Mouse (Mus musculus) stomach, embryonic 15.5 days (tissue): Measurements from ENCODE around the gene Capn9. TPM values are rescaled to one million over a fixed set of nuclear protein-coding genes. Genes with fewer than 3 reads are reported as not detected.

Experiments used
- ATAC-seq: fragments of 200-750 bp; cut with Nextera tagmentation; 2 replicates; pipeline ENCODE4 v1.8.0; 2017; ENCODE audit warnings: low read depth, moderate number of reproducible peaks, moderate TSS enrichment; ENCODE audit not compliant: insufficient read depth, low FRiP score
- H3K27ac ChIP-seq: fragments of 300-500 bp; sonication (generic); 2 replicates; pipeline ENCODE4 v1.5.1; 2015; ENCODE audit warnings: mild to moderate bottlenecking, inconsistent platforms
- H3K27me3 ChIP-seq: fragments of 300-500 bp; sonication (generic); replicated peaks from 2 replicates; pipeline ENCODE4 v1.6.1; 2015; ENCODE audit warnings: inconsistent platforms
- H3K36me3 ChIP-seq: fragments of 300-500 bp; sonication (generic); 2 replicates; pipeline ENCODE4 v1.6.1; 2015; ENCODE audit warnings: inconsistent platforms
- H3K4me1 ChIP-seq: fragments of 300-500 bp; sonication (generic); 2 replicates; pipeline ENCODE4 v1.6.1; 2015; ENCODE audit warnings: inconsistent platforms
- H3K4me2 ChIP-seq: fragments of 300-500 bp; sonication (generic); 2 replicates; pipeline ENCODE4 v1.6.1; 2015; ENCODE audit warnings: mild to moderate bottlenecking, inconsistent platforms
- H3K4me3 ChIP-seq: fragments of 300-500 bp; sonication (generic); replicated peaks from 2 replicates; pipeline ENCODE4 v1.5.1; 2015; ENCODE audit warnings: inconsistent platforms
- H3K9ac ChIP-seq: fragments of 300-500 bp; sonication (generic); 2 replicates; pipeline ENCODE4 v1.6.1; 2015; ENCODE audit warnings: inconsistent platforms
- H3K9me3 ChIP-seq: fragments of 300-500 bp; sonication (generic); 2 replicates; pipeline ENCODE4 v1.6.1; 2016; ENCODE audit warnings: inconsistent platforms
- WGBS: fragments of 180-500 bp; shearing (Covaris S2); methylation state at CpG from one replicate; pipeline ENCODE4 v1.1.7; 2015; 5-methylcytosine and 5-hydroxymethylcytosine counted together
- polyA plus RNA-seq: library from polyadenylated mRNA; unstranded; fragments of >200 nt; fragmentation: Nextera tagmentation; extraction: Ambion mirVana; gene quantifications from 2 replicates; pipeline ENCODE4 v1.2.1, GENCODE M21; 2015

Gene Capn9
- polyA plus RNA-seq, 1 experiment from 2014 or later: 0.24 TPM

DNA sequence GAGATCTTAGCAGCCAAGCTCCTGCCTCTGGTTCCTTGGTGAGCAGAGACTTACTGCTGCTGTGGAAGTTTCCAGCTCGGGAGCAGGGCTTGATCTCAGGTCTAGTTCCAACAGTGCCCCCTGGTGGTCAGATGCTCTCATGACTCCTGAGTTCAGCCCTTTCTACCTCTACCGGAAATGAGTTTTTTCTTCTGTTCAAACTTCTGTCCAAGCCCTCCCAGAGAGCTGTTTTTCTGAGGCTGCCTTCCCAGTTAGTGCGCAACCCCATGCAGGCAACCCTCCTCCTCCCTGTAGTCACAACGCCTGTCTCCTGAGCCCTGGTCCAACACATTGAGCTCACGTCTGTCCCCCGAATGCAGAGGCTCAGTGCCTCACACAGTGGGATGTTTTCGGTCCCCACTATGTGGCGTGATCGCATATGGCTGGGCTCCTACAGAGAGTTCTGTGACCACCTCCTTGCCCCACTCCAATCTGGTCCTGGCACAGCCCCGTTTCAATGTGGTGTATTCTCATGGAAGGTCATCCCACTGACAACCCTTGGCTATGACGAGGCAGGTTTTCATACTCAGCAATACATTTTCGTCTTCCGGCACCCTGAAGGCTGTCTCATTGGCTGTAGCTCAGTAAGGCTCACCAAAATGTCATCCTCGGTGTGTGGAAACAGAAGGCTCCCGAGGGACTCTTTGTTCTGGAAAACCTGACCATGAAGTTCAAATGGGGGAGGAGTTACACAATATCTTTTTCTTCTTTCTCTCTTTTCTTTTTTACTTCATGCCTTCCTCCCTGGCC is 2.2 kb upstream of the Capn9 start:
- WGBS: 62% methylated on average over 15 of the region's 15 CpGs
- peaks cover 29% of the 10 kb centered on the region; the same call in 1 of the 2 replicates for H3K4me1 ChIP-seq
- H3K4me2 ChIP-seq: no peak overlapping the region
- H3K4me3 ChIP-seq: no peak overlapping the region
- no peaks in the 10 kb centered on the region for H3K36me3 ChIP-seq
- no peak for ATAC-seq
- H3K27me3 ChIP-seq: no peaks in the 10 kb centered on the region
- H3K9ac ChIP-seq: no peak overlapping the region
- no peaks in the 10 kb centered on the region for H3K9me3 ChIP-seq
- peak overlapping the region; percentile 59; the same call in 1 of the 2 replicates for H3K27ac ChIP-seq

- H3K4me1 ChIP-seq: peaks cover 10% of the 10 kb centered on the region; the same call in 1 of the 2 replicates
- no peak overlapping the region for H3K4me2 ChIP-seq
- no peaks in the 10 kb centered on the region for H3K27me3 ChIP-seq
- peak; percentile 77 for ATAC-seq
- no peaks in the 10 kb centered on the region for H3K9me3 ChIP-seq
- H3K4me3 ChIP-seq: no peak overlapping the region
- H3K27ac ChIP-seq: 0 out of 2 replicates have a peak overlapping the region, but pooled peaks have one; percentile 35
- H3K9ac ChIP-seq: no peak overlapping the region
- no peaks in the 10 kb centered on the region for H3K36me3 ChIP-seq
- 36% methylated on average over 1 of the region's 1 CpGs for WGBS
Observed at GRCm38 (mm10) chr8:124576751-124577150, 840 bp downstream of the Capn9 start.

GRCm38 (mm10) chr8:124585718-124586425 is 10.0 kb downstream of the Capn9 start:
- no peak overlapping the region for H3K9ac ChIP-seq
- H3K4me2 ChIP-seq: no peak overlapping the region
- H3K4me3 ChIP-seq: no peak overlapping the region
- H3K4me1 ChIP-seq: peaks cover 7% of the 10 kb centered on the region; the same call in 1 of the 2 replicates
- peak; percentile 58 for ATAC-seq
- H3K27me3 ChIP-seq: no peaks in the 10 kb centered on the region
- H3K36me3 ChIP-seq: no peaks in the 10 kb centered on the region
- H3K9me3 ChIP-seq: no peaks in the 10 kb centered on the region
- WGBS: 31% methylated on average over 3 of the region's 3 CpGs
- H3K27ac ChIP-seq: no peak overlapping the region

DNA sequence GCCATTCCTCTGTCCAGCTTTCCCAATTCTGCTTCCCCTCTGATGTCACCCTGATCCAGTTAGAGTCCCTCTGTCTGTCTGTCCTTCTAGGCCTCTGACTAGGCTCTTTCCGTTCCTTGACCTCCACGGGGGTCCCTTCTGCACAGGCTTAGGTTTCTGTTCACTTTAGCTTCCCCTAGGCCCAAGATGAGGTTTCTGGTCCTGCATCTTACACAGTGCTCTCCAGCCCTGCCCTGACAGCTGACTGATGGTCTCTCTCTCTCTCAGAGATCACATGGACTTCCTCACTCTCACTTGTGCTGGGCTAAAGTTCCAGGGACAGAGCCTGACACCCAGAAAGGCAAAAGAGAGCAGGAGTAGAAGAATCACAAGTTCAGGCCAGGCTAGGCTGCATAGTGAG is 10.6 kb downstream of the Capn9 start:
- Histone ChIP-seq H3K4me3 (no peak overlapping the region), H3K27me3 (no peaks in the 10 kb centered on the region), H3K9ac (no peak overlapping the region), H3K36me3 (no peaks in the 10 kb centered on the region), H3K27ac (no peak overlapping the region), H3K9me3 (no peaks in the 10 kb centered on the region), H3K4me2 (no peak overlapping the region), H3K4me1 (peaks cover 7% of the 10 kb centered on the region; the same call in 1 of the 2 replicates)
- 74% methylated on average over 2 of the region's 2 CpGs for WGBS
- no peak for ATAC-seq

- H3K4me2 ChIP-seq: no peak overlapping the region
- no peak for ATAC-seq
- H3K27me3 ChIP-seq: no peaks in the 10 kb centered on the region
- H3K27ac ChIP-seq: no peak overlapping the region
- WGBS: 68% methylated on average over 4 of the region's 4 CpGs
- no peaks in the 10 kb centered on the region for H3K36me3 ChIP-seq
- H3K9ac ChIP-seq: no peak overlapping the region
- H3K4me1 ChIP-seq: peaks cover 7% of the 10 kb centered on the region; the same call in 1 of the 2 replicates
- no peaks in the 10 kb centered on the region for H3K9me3 ChIP-seq
- no peak overlapping the region for H3K4me3 ChIP-seq
Observed at GRCm38 (mm10) chr8:124589393-124589792, 13.5 kb downstream of the Capn9 start.

DNA sequence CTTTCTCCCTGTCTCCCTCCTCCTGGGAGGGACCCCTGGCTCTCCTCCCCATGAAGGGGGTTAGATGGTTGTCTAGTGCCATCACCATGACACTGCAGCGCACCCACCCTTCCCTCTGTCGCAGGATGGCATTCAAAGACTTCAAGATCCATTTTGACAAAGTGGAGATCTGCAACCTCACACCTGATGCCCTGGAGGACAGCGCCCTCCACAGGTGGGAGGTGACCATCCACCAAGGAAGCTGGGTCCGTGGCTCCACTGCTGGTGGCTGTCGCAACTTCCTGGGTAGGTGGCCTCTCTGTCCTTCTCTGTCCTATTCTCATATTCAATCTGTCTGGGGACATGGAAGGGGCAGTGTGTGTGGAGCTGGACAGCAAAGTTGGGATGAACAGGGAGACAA is 28.2 kb downstream of the Capn9 start:
- WGBS: 68% methylated on average over 5 of the region's 5 CpGs
- 0 out of 2 replicates have a peak, but pooled peaks cover 2% of the 10 kb centered on the region for H3K4me1 ChIP-seq
- no peak overlapping the region for H3K4me2 ChIP-seq
- no peak overlapping the region for H3K27ac ChIP-seq
- ATAC-seq: no peak
- no peaks in the 10 kb centered on the region for H3K36me3 ChIP-seq
- 0 out of 2 replicates have a peak, but pooled peaks cover 4% of the 10 kb centered on the region for H3K27me3 ChIP-seq
- no peaks in the 10 kb centered on the region for H3K9me3 ChIP-seq
- H3K9ac ChIP-seq: no peak overlapping the region
- no peak overlapping the region for H3K4me3 ChIP-seq

DNA sequence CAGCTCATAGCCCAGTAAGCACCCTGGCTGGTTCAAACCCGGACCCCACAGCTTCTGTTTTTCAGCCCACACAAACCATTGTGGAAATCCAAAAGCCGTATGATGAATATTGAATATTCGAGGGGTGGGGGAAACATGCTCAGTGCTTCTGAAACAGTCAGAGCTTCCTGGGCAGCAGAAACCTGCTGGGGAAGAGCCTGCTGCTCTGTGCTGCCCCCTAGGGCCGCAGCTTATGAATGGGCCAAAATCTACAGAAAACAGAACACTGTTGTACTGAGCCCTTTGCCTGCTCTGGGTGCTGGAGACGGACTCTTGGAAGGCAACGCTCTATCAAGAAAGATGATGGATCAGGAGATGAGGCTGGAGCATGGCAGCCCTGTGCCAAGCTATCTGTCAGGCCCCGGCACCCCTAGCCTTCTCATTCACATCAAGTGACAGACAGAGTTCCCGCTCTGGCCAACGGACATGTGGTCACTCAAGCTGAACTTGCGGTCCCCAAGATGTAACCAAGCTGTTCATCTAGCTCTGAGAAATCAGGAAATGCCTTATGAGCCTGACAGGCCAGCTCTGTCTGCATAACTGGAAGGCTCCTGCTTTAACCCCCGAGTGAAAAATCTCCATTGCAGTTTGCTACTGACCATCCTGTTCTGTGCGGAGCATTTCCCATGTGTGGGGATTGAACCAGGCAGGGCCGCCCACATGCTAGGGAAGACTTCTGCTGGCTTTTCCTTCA is 32.5 kb downstream of the Capn9 start:
- WGBS: 68% methylated on average over 13 of the region's 13 CpGs
- H3K36me3 ChIP-seq: no peaks in the 10 kb centered on the region
- no peaks in the 10 kb centered on the region for H3K9me3 ChIP-seq
- H3K4me3 ChIP-seq: no peak overlapping the region
- H3K27ac ChIP-seq: no peak overlapping the region
- 0 out of 2 replicates have a peak, but pooled peaks cover 4% of the 10 kb centered on the region for H3K27me3 ChIP-seq
- H3K4me1 ChIP-seq: 0 out of 2 replicates have a peak, but pooled peaks cover 3% of the 10 kb centered on the region
- H3K9ac ChIP-seq: no peak overlapping the region
- H3K4me2 ChIP-seq: no peak overlapping the region
- no peak for ATAC-seq

DNA sequence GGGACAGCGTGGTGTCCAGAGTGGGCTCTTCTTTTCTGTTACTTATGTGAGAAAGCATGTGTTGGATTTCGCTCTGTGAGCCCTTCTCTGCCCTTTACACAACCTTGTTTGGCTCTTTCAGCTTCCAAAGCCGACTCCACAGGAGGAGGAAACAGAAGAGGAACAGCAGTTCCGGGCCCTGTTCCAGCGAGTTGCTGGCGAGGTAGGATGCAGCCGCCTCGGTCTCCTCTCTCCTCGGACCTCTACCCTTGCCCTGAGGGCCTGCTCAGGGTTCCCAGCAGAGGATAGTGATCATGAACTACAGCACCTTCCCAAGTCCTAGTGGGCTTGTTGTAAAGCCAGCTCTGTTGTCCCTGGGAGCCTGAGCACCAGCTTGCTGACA is 33.1 kb downstream of the Capn9 start:
- ATAC-seq: no peak
- Histone ChIP-seq H3K9me3 (no peaks in the 10 kb centered on the region), H3K36me3 (no peaks in the 10 kb centered on the region), H3K4me3 (no peak overlapping the region), H3K4me1 (0 out of 2 replicates have a peak, but pooled peaks cover 3% of the 10 kb centered on the region), H3K27ac (no peak overlapping the region), H3K9ac (no peak overlapping the region), H3K27me3 (0 out of 2 replicates have a peak, but pooled peaks cover 4% of the 10 kb centered on the region), H3K4me2 (no peak overlapping the region)
- 68% methylated on average over 9 of the region's 9 CpGs for WGBS

DNA sequence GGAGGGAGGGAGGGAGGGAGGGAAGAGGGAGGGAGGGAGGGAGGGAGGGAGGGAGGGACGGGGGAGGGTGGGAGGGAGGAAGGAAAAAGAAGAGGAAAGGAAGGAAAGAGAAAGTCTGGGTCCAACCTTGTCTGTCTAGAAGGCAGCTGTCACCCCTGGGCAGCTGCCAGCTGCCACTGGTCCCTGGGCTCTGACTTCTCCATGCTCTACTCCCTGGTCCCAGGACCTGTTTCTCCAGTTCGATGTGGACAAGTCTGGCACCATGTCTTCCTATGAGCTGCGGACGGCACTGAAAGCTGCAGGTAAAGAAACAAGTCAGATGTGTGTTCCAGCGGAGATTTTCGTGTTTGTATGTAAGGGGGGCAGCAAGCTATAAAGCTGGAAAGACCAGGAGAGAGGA is 38.4 kb downstream of the Capn9 start:
- Histone ChIP-seq H3K4me1 (no peaks in the 10 kb centered on the region), H3K36me3 (no peaks in the 10 kb centered on the region), H3K27ac (no peak overlapping the region), H3K9ac (no peak overlapping the region), H3K27me3 (no peaks in the 10 kb centered on the region), H3K9me3 (no peaks in the 10 kb centered on the region), H3K4me2 (no peak overlapping the region), H3K4me3 (no peak overlapping the region)
- no peak for ATAC-seq
- 67% methylated on average over 5 of the region's 6 CpGs for WGBS

- Histone ChIP-seq H3K9me3 (no peaks in the 10 kb centered on the region), H3K4me2 (peak overlapping the region; percentile 57), H3K4me1 (no peaks in the 10 kb centered on the region), H3K27me3 (no peaks in the 10 kb centered on the region), H3K9ac (no peak overlapping the region), H3K36me3 (no peaks in the 10 kb centered on the region), H3K27ac (no peak overlapping the region), H3K4me3 (peak overlapping the region; percentile 27)
- peak; percentile 56; the same call in 1 of the 2 replicates for ATAC-seq
- 11% methylated on average over 17 of the region's 17 CpGs for WGBS
Observed at GRCm38 (mm10) chr8:124617266-124617869, 41.5 kb downstream of the Capn9 start.

DNA sequence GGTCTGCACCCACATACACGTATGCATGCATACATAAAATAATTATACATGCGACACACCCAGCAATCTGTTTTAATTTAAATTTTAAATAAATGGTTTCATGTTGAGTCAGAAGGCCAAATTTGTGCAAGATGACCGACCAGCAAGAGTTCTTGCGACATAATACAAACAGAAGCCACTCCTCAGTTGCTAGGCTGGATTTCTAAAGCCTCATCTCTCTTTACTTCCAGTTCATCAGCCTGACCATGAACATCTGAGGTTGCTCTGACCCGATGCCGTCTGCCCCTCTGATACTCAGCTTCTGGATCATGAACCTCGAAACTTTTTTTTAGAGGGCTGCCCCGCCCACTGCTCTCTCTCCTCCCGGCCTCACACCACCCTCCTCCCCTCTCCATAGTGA is 42.3 kb downstream of the Capn9 start:
- no peaks in the 10 kb centered on the region for H3K9me3 ChIP-seq
- 49% methylated on average over 9 of the region's 9 CpGs for WGBS
- no peaks in the 10 kb centered on the region for H3K27me3 ChIP-seq
- no peak overlapping the region for H3K9ac ChIP-seq
- no peaks in the 10 kb centered on the region for H3K36me3 ChIP-seq
- no peaks in the 10 kb centered on the region for H3K4me1 ChIP-seq
- ATAC-seq: no peak
- H3K4me3 ChIP-seq: no peak overlapping the region
- H3K4me2 ChIP-seq: no peak overlapping the region
- no peak overlapping the region for H3K27ac ChIP-seq
